Mouse (Mus musculus) spleen, adult 2 months (tissue): ENCODE measurements around the gene Rhobtb3. TPM values are rescaled to one million over a fixed set of nuclear protein-coding genes. Genes with fewer than 3 reads are reported as not detected.

Source experiments
- DNase-seq, 2 experiments: peaks; one replicate each; pipeline versions ENCODE4 v3.0.0 to v3.0.0-alpha.2; 2012 to 2021; ENCODE audit warnings: low spot score in 2 of 2, low read depth in 1 of 2
- H3K27ac ChIP-seq: fragments of 200-500 bp; 2 replicates; pipeline ENCODE4 v1.5.1; 2012; ENCODE audit warnings: low read length, inconsistent platforms; ENCODE audit not compliant: insufficient read depth
- H3K27me3 ChIP-seq: fragments of 200-500 bp; 2 replicates; pipeline ENCODE4 v1.6.1; 2012; ENCODE audit warnings: mild to moderate bottlenecking, moderate library complexity, low read length, inconsistent platforms; ENCODE audit not compliant: control insufficient read depth, insufficient read depth
- H3K36me3 ChIP-seq: fragments of 200-500 bp; 2 replicates; pipeline ENCODE4 v1.6.1; 2012; ENCODE audit warnings: mild to moderate bottlenecking, low read length, inconsistent platforms; ENCODE audit not compliant: control insufficient read depth, insufficient read depth
- H3K4me1 ChIP-seq: fragments of 200-500 bp; 2 replicates; pipeline ENCODE4 v1.6.1; 2011; ENCODE audit warnings: inconsistent platforms; ENCODE audit not compliant: control insufficient read depth, insufficient read depth, insufficient read length
- H3K4me3 ChIP-seq: fragments of 200-500 bp; 2 replicates; pipeline ENCODE4 v1.5.1; 2011; ENCODE audit warnings: mild to moderate bottlenecking, inconsistent platforms; ENCODE audit not compliant: insufficient read depth, insufficient read length; ENCODE audit errors: extremely low read depth
- CTCF ChIP-seq: fragments of 200-500 bp; IDR thresholded peaks from 2 replicates; pipeline ENCODE4 v1.5.1; 2011; ENCODE audit warnings: mild to moderate bottlenecking, inconsistent platforms; ENCODE audit not compliant: insufficient read depth, insufficient read length, insufficient replicate concordance; ENCODE audit errors: extremely low read depth
- POLR2A ChIP-seq: fragments of 200-500 bp; IDR thresholded peaks from 2 replicates; pipeline ENCODE4 v1.6.1; 2011; ENCODE audit warnings: low read depth, low read length, inconsistent platforms
- WGBS: fragments of 180-500 bp; shearing (Covaris S2); methylation state at CpG from one replicate; pipeline ENCODE4 v1.1.7; 2018; 5-methylcytosine and 5-hydroxymethylcytosine counted together
- polyA plus RNA-seq: library from polyadenylated mRNA; depleted of rRNA; stranded (reverse); fragments of >200 nt; gene quantifications from 2 replicates; pipeline ENCODE4 v1.2.3, GENCODE M21; 2012; rRNA removed

Rhobtb3 gene
- 1.2 and 1.6 TPM in 2 replicates for polyA plus RNA-seq

- peak within 1 kb of the TSS; percentile 9; the same call in 1 of the 2 replicates for H3K27ac ChIP-seq
- H3K36me3 ChIP-seq, result no peaks in the 10 kb centered on the region
- 1% methylated on average over 109 of the region's 110 CpGs for WGBS
- peaks cover 11% of the 10 kb centered on the region for H3K27me3 ChIP-seq
- TF ChIP-seq POLR2A (no peak), CTCF (no peak)
- peaks cover 5% of the 10 kb centered on the region for H3K4me1 ChIP-seq
- peak within 1 kb of the TSS; percentile 62 for H3K4me3 ChIP-seq
- DNase-seq, result peak in 1 of 2 experiments; percentile 7
Measured at GRCm38 (mm10) chr13:75943189-75944043, at the start of gene Rhobtb3. Gene Rhobtb3 (minus strand): TSS chr13:75943925.

GRCm38 (mm10) chr13:75992169-75993028 lies 48.7 kb upstream of the Rhobtb3 start:
- Histone ChIP-seq H3K27ac (peak overlapping the region; percentile 43), H3K4me3 (no peak overlapping the region; the same call in 1 of the 2 replicates), H3K4me1 (peaks cover 2% of the 10 kb centered on the region; the same call in 1 of the 2 replicates), H3K36me3 (no peaks in the 10 kb centered on the region), H3K27me3 (no peaks in the 10 kb centered on the region)
- 15% methylated on average over 9 of the region's 9 CpGs for WGBS
- no peak for TF ChIP-seq CTCF
- no peak for TF ChIP-seq POLR2A
- DNase-seq, result peak in 1 of 2 experiments; percentile 18

- DNase-seq, result no peak
- H3K36me3 ChIP-seq, result no peaks in the 10 kb centered on the region
- H3K4me1 ChIP-seq, result peaks cover 2% of the 10 kb centered on the region; the same call in 1 of the 2 replicates
- H3K27ac ChIP-seq, result no peak overlapping the region
- no peak for TF ChIP-seq CTCF
- no peak for TF ChIP-seq POLR2A
- H3K4me3 ChIP-seq, result no peak overlapping the region
- H3K27me3 ChIP-seq, result no peaks in the 10 kb centered on the region
- 88% methylated on average over 1 of the region's 1 CpGs for WGBS
Measured at GRCm38 (mm10) chr13:75988096-75988495, 44.4 kb upstream of the Rhobtb3 start.

GRCm38 (mm10) chr13:75981901-75982300 lies 38.2 kb upstream of the Rhobtb3 start:
- H3K36me3 ChIP-seq, result no peaks in the 10 kb centered on the region
- no peaks in the 10 kb centered on the region for H3K27me3 ChIP-seq
- H3K4me1 ChIP-seq, result no peaks in the 10 kb centered on the region
- H3K4me3 ChIP-seq, result no peak overlapping the region
- no peak for TF ChIP-seq CTCF
- no peak for TF ChIP-seq POLR2A
- peak in 1 of 2 experiments; percentile 22 for DNase-seq
- no peak overlapping the region for H3K27ac ChIP-seq

GRCm38 (mm10) chr13:75976649-75977048 lies 32.9 kb upstream of the Rhobtb3 start:
- 91% methylated on average over 2 of the region's 2 CpGs for WGBS
- Histone ChIP-seq H3K27me3 (no peaks in the 10 kb centered on the region), H3K27ac (no peak overlapping the region), H3K36me3 (no peaks in the 10 kb centered on the region), H3K4me1 (no peaks in the 10 kb centered on the region), H3K4me3 (no peak overlapping the region)
- no peak for DNase-seq
- TF ChIP-seq POLR2A (no peak), CTCF (no peak)

GRCm38 (mm10) chr13:75976218-75976617 lies 32.5 kb upstream of the Rhobtb3 start:
- Histone ChIP-seq H3K27ac (no peak overlapping the region), H3K4me1 (no peaks in the 10 kb centered on the region), H3K36me3 (no peaks in the 10 kb centered on the region), H3K27me3 (no peaks in the 10 kb centered on the region), H3K4me3 (no peak overlapping the region)
- TF ChIP-seq POLR2A (no peak), CTCF (no peak)
- WGBS, result 85% methylated on average over 2 of the region's 2 CpGs
- DNase-seq, result no peak
